Mouse (Mus musculus): Measurements from ENCODE around the gene Asnsd1.
A peak's percentile ranks its signal among the peaks of the same experiment; 100 is the strongest.
"Not testable (repeated sequence)": the region's sequence is repeated elsewhere in the genome, so short reads cannot be mapped to it uniquely, and the experiment has no call there.

The Asnsd1 gene

GRCm38 (mm10) chr1:53352327-53353261 lies at the start of gene Asnsd1, which contains the start of the genes Asdurf and Gm28551:
TSS of gene Asnsd1 (minus strand) at chr1:53352752.
TSS of gene Asdurf (minus strand) at chr1:53352619.
TSS of gene Gm28551 (minus strand) at chr1:53352667.
- DNase-seq (ENCODE audit: low spot score in 2 of 2), result peak; percentile 98 to 99

GRCm38 (mm10) chr1:53393936-53394760 lies 41.6 kb upstream of the Asnsd1 start:
- not testable (repeated sequence) for DNase-seq (ENCODE audit: low spot score in 2 of 2)

- no peak for DNase-seq (ENCODE audit: low spot score in 2 of 2)
Observed at GRCm38 (mm10) chr1:53388762-53389161, 36.2 kb upstream of the Asnsd1 start.

GRCm38 (mm10) chr1:53384085-53384688 lies 31.6 kb upstream of the Asnsd1 start:
- no peak for DNase-seq (ENCODE audit: low spot score in 2 of 2)

- DNase-seq (ENCODE audit: low spot score in 2 of 2), result no peak
Observed at GRCm38 (mm10) chr1:53377731-53378130, 25.2 kb upstream of the Asnsd1 start.

- DNase-seq (ENCODE audit: low spot score in 2 of 2), result not testable (repeated sequence)
Observed at GRCm38 (mm10) chr1:53375965-53376364, 23.4 kb upstream of the Asnsd1 start.

GRCm38 (mm10) chr1:53358988-53359387 lies 6.4 kb upstream of the Asnsd1 start:
- DNase-seq (ENCODE audit: low spot score in 2 of 2), result no peak

GRCm38 (mm10) chr1:53341071-53341470 lies 11.5 kb downstream of the Asnsd1 start:
- DNase-seq (ENCODE audit: low spot score in 2 of 2), result no peak

GRCm38 (mm10) chr1:53337403-53337802 lies 15.1 kb downstream of the Asnsd1 start:
- not testable (repeated sequence) for DNase-seq (ENCODE audit: low spot score in 2 of 2)

- DNase-seq (ENCODE audit: low spot score in 2 of 2), result no peak
Observed at GRCm38 (mm10) chr1:53335465-53335864, 17.1 kb downstream of the Asnsd1 start.

GRCm38 (mm10) chr1:53333527-53333926 lies 19.0 kb downstream of the Asnsd1 start:
- not testable (repeated sequence) for DNase-seq (ENCODE audit: low spot score in 2 of 2)

- DNase-seq (ENCODE audit: low spot score in 2 of 2), result no peak
Observed at GRCm38 (mm10) chr1:53324827-53325494, 27.6 kb downstream of the Asnsd1 start.

GRCm38 (mm10) chr1:53324277-53324676 lies 28.3 kb downstream of the Asnsd1 start:
- DNase-seq (ENCODE audit: low spot score in 2 of 2), result no peak

GRCm38 (mm10) chr1:53323254-53323653 lies 29.3 kb downstream of the Asnsd1 start:
- no peak for DNase-seq (ENCODE audit: low spot score in 2 of 2)

- DNase-seq (ENCODE audit: low spot score in 2 of 2), result no peak
Observed at GRCm38 (mm10) chr1:53321662-53322344, 30.7 kb downstream of the Asnsd1 start.

- DNase-seq (ENCODE audit: low spot score in 2 of 2), result peak; percentile 75 to 80
Observed at GRCm38 (mm10) chr1:53312989-53313967, 39.3 kb downstream of the Asnsd1 start, which contains the start of gene Osgepl1. TSS of gene Osgepl1 (plus strand) at chr1:53313624.

- no peak for DNase-seq (ENCODE audit: low spot score in 2 of 2)
Observed at GRCm38 (mm10) chr1:53300506-53300905, 52.0 kb downstream of the Asnsd1 start.

GRCm38 (mm10) chr1:53296581-53297383 lies 55.8 kb downstream of the Asnsd1 start, which contains the start of the genes Pms1, Ormdl1 and Gm28778:
TSS of gene Pms1 (minus strand) at chr1:53297018.
TSS of gene Ormdl1 (plus strand) at chr1:53297095.
TSS of gene Gm28778 (plus strand) at chr1:53297111.
- peak; percentile 92 to 93 for DNase-seq (ENCODE audit: low spot score in 2 of 2)

All from spleen, postnatal 36 days (tissue).